Mouse (Mus musculus): Measurements from ENCODE around the gene Saa1. TPM values are rescaled to one million over a fixed set of nuclear protein-coding genes. Genes with fewer than 3 reads are reported as not detected.

The Saa1 gene
- total RNA-seq, 2 experiments from 2014 or later = not detected

GRCm38 (mm10) chr7:46720460-46720859 is 22.3 kb downstream of the Saa1 start:
- intact Hi-C loops (cut with DNase I) = no loop called here
- DNase-seq (ENCODE audit: low spot score) = no peak

- intact Hi-C loops (cut with DNase I) = loop anchor here (10.0 kb wide), 1 partner anchor 685 kb away; the partner anchor contains the start of genes Abcc6 and Nomo1
- no peak for DNase-seq (ENCODE audit: low spot score)
Measured at GRCm38 (mm10) chr7:46719526-46719925, 23.3 kb downstream of the Saa1 start.

DNA sequence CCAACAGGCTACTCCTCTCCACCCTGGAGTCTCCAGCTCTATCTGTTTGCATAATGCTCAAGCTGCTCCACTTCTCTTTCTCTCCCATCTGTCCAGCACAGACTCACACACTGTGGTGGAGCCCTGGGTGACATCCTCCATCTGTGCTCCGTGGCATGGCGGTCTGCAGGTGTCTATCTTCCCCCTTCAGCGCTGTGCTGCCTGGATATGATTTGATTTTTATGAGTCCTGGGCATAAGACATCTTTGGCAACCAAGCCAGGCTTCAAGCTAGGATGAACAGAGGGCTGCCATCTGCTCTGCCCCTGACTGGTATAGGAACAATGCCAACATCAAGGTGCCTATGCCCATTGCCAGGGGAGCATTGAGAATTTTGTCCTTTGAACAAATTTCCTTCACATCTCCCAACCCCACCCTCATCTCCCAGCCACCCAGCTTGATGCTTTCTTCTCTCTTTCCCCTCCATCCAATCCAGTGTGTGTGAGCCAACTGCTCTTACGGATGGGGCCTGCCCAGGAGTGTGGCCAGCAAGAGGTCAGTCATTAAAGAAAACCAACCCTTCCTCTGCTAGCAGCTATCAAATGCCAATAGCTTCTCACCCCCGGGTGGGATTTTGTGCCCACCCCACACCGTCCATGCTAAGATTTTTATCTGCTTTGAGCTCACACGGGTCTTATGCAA is 24.0 kb downstream of the Saa1 start:
- DNase-seq (ENCODE audit: low spot score) = no peak
- intact Hi-C loops (cut with DNase I) = loop anchor here (10.0 kb wide), 1 partner anchor 684 kb away; the partner anchor contains the start of genes Abcc6 and Nomo1

- intact Hi-C loops (cut with DNase I) = loop anchor here (10.0 kb wide), 1 partner anchor 682 kb away; the partner anchor contains the start of genes Abcc6 and Nomo1
- no peak for DNase-seq (ENCODE audit: low spot score)
Measured at GRCm38 (mm10) chr7:46716897-46717296, 25.9 kb downstream of the Saa1 start.

DNA sequence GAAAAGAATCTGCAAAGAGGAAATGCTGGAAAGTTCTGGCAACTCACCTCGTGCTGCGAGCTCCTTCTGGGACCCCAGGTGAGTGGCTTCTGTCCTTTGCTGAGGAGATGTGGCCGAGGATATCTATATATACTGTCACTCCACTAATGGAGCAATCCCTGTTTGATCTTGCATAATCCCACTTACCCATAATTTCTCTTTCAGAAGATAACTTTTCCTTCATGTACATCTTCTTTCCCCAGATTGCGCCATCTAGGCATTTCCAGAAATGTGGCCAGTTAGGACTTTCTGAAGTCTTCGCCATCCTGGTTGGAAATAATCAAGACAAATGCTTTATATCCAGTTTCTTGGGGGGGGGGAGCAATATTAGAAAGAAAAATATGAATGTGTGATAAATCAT is 27.2 kb downstream of the Saa1 start, which contains the start of gene Saa3:
Gene Saa3 (minus strand): TSS at position 101 of the 400 bp plus-strand sequence.
- intact Hi-C loops (cut with DNase I) = loop anchor here (2.0 to 10.0 kb wide), 2 partner anchors 55 to 681 kb away; partner anchors contain the start of genes Abcc6 and Nomo1
- DNase-seq (ENCODE audit: low spot score) = no peak

- intact Hi-C loops (cut with DNase I) = loop anchor here (2.0 to 10.0 kb wide), 2 partner anchors 56 to 680 kb away; partner anchors contain the start of genes Abcc6 and Nomo1
- DNase-seq (ENCODE audit: low spot score) = no peak
Measured at GRCm38 (mm10) chr7:46714518-46714917, 28.3 kb downstream of the Saa1 start.

DNA sequence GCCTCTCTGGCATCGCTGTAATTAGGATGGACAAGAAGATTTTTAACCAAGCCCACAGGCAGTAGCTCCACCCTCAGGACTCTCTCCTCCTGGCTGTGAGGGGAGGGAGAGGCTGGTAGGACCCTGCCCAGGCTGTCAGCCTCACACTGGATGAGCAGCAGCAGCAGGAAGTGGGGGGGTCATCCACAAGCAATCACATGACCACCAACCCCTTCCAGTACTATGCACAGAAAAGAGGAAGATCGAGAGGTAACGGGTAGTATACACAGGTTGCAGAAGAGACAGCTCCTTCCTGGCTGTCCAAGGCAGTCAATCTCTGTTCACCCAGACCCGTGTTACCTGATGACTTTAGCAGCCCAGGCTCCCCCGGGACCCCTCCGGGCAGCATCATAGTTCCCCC is 30.5 kb downstream of the Saa1 start:
- intact Hi-C loops (cut with DNase I) = loop anchor here (10.0 kb wide), 1 partner anchor 677 kb away; the partner anchor contains the start of genes Abcc6 and Nomo1
- no peak for DNase-seq (ENCODE audit: low spot score)

DNA sequence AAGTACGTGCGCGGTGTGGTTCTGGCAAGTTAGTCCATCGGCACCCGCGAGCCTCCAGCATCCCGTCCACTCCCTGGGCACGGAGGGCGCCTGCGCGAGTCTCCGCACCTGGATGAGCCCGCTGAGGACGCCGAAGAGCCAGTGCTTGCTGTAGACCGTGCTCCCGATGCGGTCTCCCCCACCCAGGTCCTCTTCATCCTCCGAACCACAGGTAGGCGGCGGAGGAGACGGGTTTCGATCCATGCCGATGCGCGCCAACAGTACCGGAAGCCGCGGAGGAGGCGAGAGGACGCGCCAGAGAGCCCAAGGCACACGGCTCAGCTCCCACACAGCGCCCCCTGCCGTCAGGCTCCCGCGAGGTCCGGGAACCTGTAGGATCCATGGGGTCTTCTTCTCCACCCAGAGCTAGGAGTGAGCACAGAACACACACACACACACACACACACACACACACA is 32.4 kb downstream of the Saa1 start, which contains the start of gene Saal1:
Gene Saal1 (minus strand): TSS at position 291 of the 455 bp plus-strand sequence.
- intact Hi-C loops (cut with DNase I) = loop anchor here (10.0 kb wide), 1 partner anchor 676 kb away; the partner anchor contains the start of genes Abcc6 and Nomo1
- DNase-seq (ENCODE audit: low spot score) = peak; percentile 58

GRCm38 (mm10) chr7:46700521-46701025 is 42.2 kb downstream of the Saa1 start:
- intact Hi-C loops (cut with DNase I) = no loop called here
- DNase-seq (ENCODE audit: low spot score) = no peak

DNA sequence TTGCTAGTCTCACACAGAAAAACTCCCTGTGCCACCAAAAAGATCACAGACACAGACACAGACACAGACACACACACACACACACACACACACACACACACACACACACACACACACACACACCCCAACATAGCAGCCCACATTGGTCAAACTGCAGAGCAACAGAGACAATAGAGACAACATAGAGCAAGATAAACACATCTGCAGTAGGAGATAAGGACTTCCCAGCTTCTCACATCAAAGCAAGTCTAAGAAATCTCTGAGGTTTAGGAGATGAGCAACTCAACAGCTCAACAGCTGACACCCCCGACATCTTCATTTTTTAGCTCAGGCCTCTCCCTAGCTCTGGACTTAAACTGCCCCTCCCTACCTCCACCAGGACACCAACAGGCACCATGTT is 46.0 kb downstream of the Saa1 start:
- intact Hi-C loops (cut with DNase I) = no loop called here

More for the DNA sequence above, 46.0 kb downstream of the Saa1 start:
- no peak for DNase-seq (ENCODE audit: low spot score)

Other genes starting within 250 kb of the Saa1 start
- 1 to 10 TPM; 3.7 to 4.0 TPM for gene Sergef, start 103.2 kb downstream of the Saa1 start, total RNA-seq (2021)
- not detected for gene Tph1, start 70.4 kb downstream of the Saa1 start, total RNA-seq (2021)
- 1 to 10 TPM; 4.1 to 4.7 TPM for gene Saal1, start 32.3 kb downstream of the Saa1 start, total RNA-seq (2021)
- 1 to 10 TPM in 1 of 2 experiments, under 1 TPM in 1; 0.53 to 2.4 TPM for gene Saa3, start 27.3 kb downstream of the Saa1 start, total RNA-seq (2021)
- not detected for gene Saa4, start 10.4 kb downstream of the Saa1 start, total RNA-seq (2021)
- not detected for gene Saa2, start 8.8 kb upstream of the Saa1 start, total RNA-seq (2021)
- 10 to 100 TPM in 1 of 2 experiments, 1 to 10 TPM in 1; 8.6 to 10.5 TPM for gene Hps5, start 53.1 kb upstream of the Saa1 start, total RNA-seq (2021)
- gene Gtf2h1, start 53.1 kb upstream of the Saa1 start, total RNA-seq (2021) = 10 to 100 TPM; 15.7 to 16.9 TPM
- 100 to 1,000 TPM; 799 to 856 TPM for gene Ldha, start 98.5 kb upstream of the Saa1 start, total RNA-seq (2021)
- gene Ldhc, start 118.2 kb upstream of the Saa1 start, total RNA-seq (2021) = not detected
- 10 to 100 TPM; 62.1 to 64.8 TPM for gene Tsg101, start 177.0 kb upstream of the Saa1 start, total RNA-seq (2021)
- gene Uevld, start 215.5 kb upstream of the Saa1 start, total RNA-seq (2021) = 10 to 100 TPM in 1 of 2 experiments, 1 to 10 TPM in 1; 8.2 to 10.8 TPM
- not detected for gene Gm9999, start 240.6 kb upstream of the Saa1 start, total RNA-seq (2021)

Data from heart, postnatal 25 days (tissue).